Mouse (Mus musculus) small intestine, adult 2 months (tissue): ENCODE measurements at regions not wholly inside any gene's neighbourhood (a gene's known extent, or its start where the extent isn't known, plus 50 kb on each side); places are given as distances from the start of the nearest gene placed in this dataset.

Experiments
- CTCF ChIP-seq: fragments of 200-500 bp; IDR thresholded peaks from 2 replicates; pipeline ENCODE4 v1.5.1; 2012; ENCODE audit warnings: low read depth, mild to moderate bottlenecking, control low read depth, inconsistent platforms, low read length, moderate library complexity, mixed read lengths; ENCODE audit not compliant: insufficient replicate concordance, insufficient read length; ENCODE audit errors: extremely low read depth
- POLR2A ChIP-seq: fragments of 200-500 bp; IDR thresholded peaks from 2 replicates; pipeline ENCODE4 v1.6.1; 2012; ENCODE audit warnings: low read depth, mild to moderate bottlenecking, control low read depth, inconsistent platforms, low read length, moderate library complexity

DNA sequence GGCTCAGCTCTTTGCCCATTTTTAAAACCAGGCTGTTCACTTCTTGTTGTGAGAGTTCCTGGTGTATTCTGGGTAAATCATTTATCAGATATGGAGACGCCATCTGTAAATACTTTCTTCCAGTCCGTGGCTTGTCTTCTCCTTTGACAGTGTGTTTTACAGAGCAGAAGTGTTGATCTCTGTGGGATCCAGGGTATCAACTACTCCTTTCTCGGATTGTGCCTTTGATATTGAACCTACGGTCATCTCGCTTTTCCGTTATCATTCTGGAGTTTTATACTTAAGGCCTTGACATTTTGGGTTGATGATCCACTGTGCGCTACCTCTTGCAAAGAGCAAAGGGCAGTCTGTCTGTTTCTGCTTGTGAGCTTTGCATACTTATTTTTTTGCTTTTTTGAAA, 115.0 kb upstream of the Frmd6 start:
- TF ChIP-seq POLR2A, result no peak
- no peak for TF ChIP-seq CTCF
